9 mouse cellular contexts compared by ENCODE assay signal in genomic region chr4:138319508-138319907, GRCm38 (mm10). TPM values are rescaled to one million over a fixed set of nuclear protein-coding genes. Genes with fewer than 3 reads are reported as not detected.
DNase-seq lines count a peak whose midpoint lies in the region; ATAC-seq lines count a peak whose summit lies in the region.
"Had no signal": no experiment of that assay in that cellular context is flagged by ENCODE, and none has a peak within 500 bp of the region (broad histone marks: within the 10 kb centered on the region; RNA-seq: fewer than 3 reads in every experiment).

No protein-coding gene starts in this region.

- H3K4me3 ChIP-seq in liver, embryonic 16.5 days (ENCODE audit: low read depth, low read length), result no peak overlapping the region
- H3K4me3 ChIP-seq: heart, embryonic 15.5 days had no signal

- no peak overlapping the region for H3K4me2 ChIP-seq in liver, embryonic 16.5 days (ENCODE audit: low read depth, low read length)
- H3K4me2 ChIP-seq: heart, embryonic 15.5 days had no signal

- H3K4me1 ChIP-seq in liver, embryonic 16.5 days (ENCODE audit: control insufficient read depth, low read depth, low read length), result peaks cover 2% of the 10 kb centered on the region

- H3K36me3 ChIP-seq in liver, embryonic 16.5 days (ENCODE audit: control insufficient read depth, insufficient read depth), result peaks cover 8% of the 10 kb centered on the region

- DNase-seq in CD4-positive, CD25-positive, alpha-beta regulatory T cell, adult 2 months (ENCODE audit: low read depth, low spot score), result peak; percentile 91
- DNase-seq in adrenal gland, adult 8-10 months, result peak; percentile 78
- peak; percentile 87 for DNase-seq in embryo, embryonic 11 days
- DNase-seq in heart, adult 9 months (ENCODE audit: low spot score in 2 of 2), result peak; percentile 66 to 87
- DNase-seq in kidney, postnatal 4 days, result peak; percentile 88 to 90
- DNase-seq in retina, embryonic 14.5 days (ENCODE audit: low spot score), result peak; percentile 95
- DNase-seq in thymus, postnatal 25 days, result peak; percentile 79

- no peak overlapping the region for H3K9ac ChIP-seq in liver, embryonic 16.5 days (ENCODE audit: low read depth, low read length)
- H3K9ac ChIP-seq: heart, embryonic 15.5 days had no signal

- H3K27me3 ChIP-seq in liver, embryonic 16.5 days (ENCODE audit: control insufficient read depth, insufficient read depth, low read depth, low read length), result no peaks in the 10 kb centered on the region
- H3K27me3 ChIP-seq: heart, embryonic 15.5 days had no signal

- H3K27ac ChIP-seq in liver, embryonic 16.5 days (ENCODE audit: low read length), result no peak overlapping the region
- H3K27ac ChIP-seq: heart, embryonic 15.5 days had no signal

- ATAC-seq in liver, embryonic 16.5 days (ENCODE audit: low read depth), result peak; percentile 22; the same call in 1 of the 2 replicates

- no peaks in the 10 kb centered on the region for H3K9me3 ChIP-seq in liver, embryonic 16.5 days (replicated peaks; ENCODE audit: control insufficient read depth, low read length)
- H3K9me3 ChIP-seq: heart, embryonic 15.5 days had no signal

- 31% methylated on average over 10 of the region's 10 CpGs for WGBS in liver, embryonic 16.5 days (ENCODE audit: insufficient replicate concordance)

RNA-seq across cellular contexts. Expression of gene Pink1, which starts 6.6 kb away (rescaled TPM):
- total RNA-seq in adrenal gland, adult 8-10 months (2022), result 100 to 1,000 TPM; 172 to 218 (median 206) TPM
- 32.8 and 39.6 TPM in 2 replicates for polyA plus RNA-seq in liver, embryonic 16.5 days (2015; fragmentation: Nextera tagmentation; extraction: Ambion mirVana)

RNA-seq across cellular contexts. Expression of gene Ddost, which starts 15.0 kb away (rescaled TPM):
- 100 to 1,000 TPM; 138 to 154 (median 143) TPM for total RNA-seq in adrenal gland, adult 8-10 months (2022)
- 181 and 185 TPM in 2 replicates for polyA plus RNA-seq in liver, embryonic 16.5 days (2015; fragmentation: Nextera tagmentation; extraction: Ambion mirVana)

RNA-seq across cellular contexts. Expression of gene Cda, which starts 48.3 kb away (rescaled TPM):
- total RNA-seq in adrenal gland, adult 8-10 months (2022), result 10 to 100 TPM in 2 of 4 experiments, 1 to 10 TPM in 2; 7.2 to 20.4 (median 14.7) TPM
- polyA plus RNA-seq in liver, embryonic 16.5 days (2015; fragmentation: Nextera tagmentation; extraction: Ambion mirVana), result 4.6 and 5.7 TPM in 2 replicates
